Mouse (Mus musculus) stomach, embryonic 14.5 days (tissue): ENCODE results near the gene Pmepa1. TPM values are rescaled to one million over a fixed set of nuclear protein-coding genes. Genes with fewer than 3 reads are reported as not detected.

Source experiments
- ATAC-seq: fragments of 200-750 bp; cut with Nextera tagmentation; 2 replicates; pipeline ENCODE4 v1.8.0; 2017; ENCODE audit warnings: low read depth, moderate TSS enrichment; ENCODE audit not compliant: insufficient number of reproducible peaks, insufficient read depth, low FRiP score
- H3K27ac ChIP-seq: fragments of 300-500 bp; sonication (generic); 2 replicates; pipeline ENCODE4 v1.5.1; 2014; ENCODE audit warnings: mild to moderate bottlenecking, low read length, moderate library complexity, mixed read lengths
- H3K27me3 ChIP-seq: fragments of 300-500 bp; sonication (generic); 2 replicates; pipeline ENCODE4 v1.6.1; 2014; ENCODE audit warnings: low read length, control low read depth, mixed read lengths; ENCODE audit not compliant: control insufficient read depth, insufficient read depth
- H3K36me3 ChIP-seq: fragments of 300-500 bp; sonication (generic); 2 replicates; pipeline ENCODE4 v1.6.1; 2014; ENCODE audit warnings: mild to moderate bottlenecking, control low read depth, low read length, moderate library complexity, mixed read lengths; ENCODE audit not compliant: control insufficient read depth, insufficient read depth
- H3K4me1 ChIP-seq: fragments of 300-500 bp; sonication (generic); 2 replicates; pipeline ENCODE4 v1.6.1; 2014; ENCODE audit warnings: low read length, control low read depth, mixed read lengths; ENCODE audit not compliant: control insufficient read depth, insufficient read depth
- H3K4me2 ChIP-seq: fragments of 300-500 bp; sonication (generic); replicated peaks from 2 replicates; pipeline ENCODE4 v1.6.1; 2014; ENCODE audit warnings: low read depth, low read length, control low read depth
- H3K4me3 ChIP-seq: fragments of 300-500 bp; sonication (generic); 2 replicates; pipeline ENCODE4 v1.5.1; 2014; ENCODE audit warnings: low read depth, low read length, control low read depth
- H3K9ac ChIP-seq: fragments of 300-500 bp; sonication (generic); replicated peaks from 2 replicates; pipeline ENCODE4 v1.6.1; 2014; ENCODE audit warnings: low read depth, mild to moderate bottlenecking, control low read depth, low read length, moderate library complexity, mixed read lengths
- H3K9me3 ChIP-seq: fragments of 300-500 bp; sonication (generic); 2 replicates; pipeline ENCODE4 v1.6.1; 2016; ENCODE audit warnings: low read depth, low read length, control low read depth; ENCODE audit not compliant: control insufficient read depth
- WGBS: fragments of 180-500 bp; shearing (Covaris S2); extraction: QIAGEN DNeasy Blood & Tissue Kit; methylation state at CpG from one replicate; pipeline ENCODE4 v1.1.7; 2014; 5-methylcytosine and 5-hydroxymethylcytosine counted together
- polyA plus RNA-seq: library from polyadenylated mRNA; unstranded; fragments of >200 nt; fragmentation: Nextera tagmentation; extraction: Ambion mirVana; gene quantifications from 2 replicates; pipeline ENCODE4 v1.2.1, GENCODE M21; 2014

The Pmepa1 gene
- polyA plus RNA-seq, 1 experiment from 2014 or later: 13.3 TPM

GRCm38 (mm10) chr2:173305011-173305410 lies 28.7 kb upstream of the Pmepa1 start:
- Histone ChIP-seq H3K36me3 (no peaks in the 10 kb centered on the region), H3K4me1 (peaks cover 10% of the 10 kb centered on the region), H3K4me2 (no peak overlapping the region), H3K27ac (no peak overlapping the region), H3K27me3 (no peaks in the 10 kb centered on the region), H3K9ac (no peak overlapping the region), H3K9me3 (no peaks in the 10 kb centered on the region), H3K4me3 (no peak overlapping the region)
- 21% methylated on average over 12 of the region's 12 CpGs for WGBS
- no peak for ATAC-seq

GRCm38 (mm10) chr2:173300663-173301630 lies 24.6 kb upstream of the Pmepa1 start:
- H3K4me2 ChIP-seq: no peak overlapping the region
- no peak overlapping the region for H3K4me3 ChIP-seq
- H3K9ac ChIP-seq: no peak overlapping the region
- H3K4me1 ChIP-seq: no peaks in the 10 kb centered on the region
- whole genome bisulfite sequencing: 74% methylated on average over 28 of the region's 28 CpGs
- ATAC-seq: no peak
- H3K27ac ChIP-seq: no peak overlapping the region
- H3K36me3 ChIP-seq: no peaks in the 10 kb centered on the region
- no peaks in the 10 kb centered on the region for H3K9me3 ChIP-seq
- H3K27me3 ChIP-seq: no peaks in the 10 kb centered on the region

GRCm38 (mm10) chr2:173296408-173296807 lies 20.1 kb upstream of the Pmepa1 start:
- 83% methylated on average over 9 of the region's 9 CpGs for WGBS
- no peak overlapping the region for H3K9ac ChIP-seq
- no peaks in the 10 kb centered on the region for H3K36me3 ChIP-seq
- no peak overlapping the region for H3K4me3 ChIP-seq
- no peak for ATAC-seq
- no peaks in the 10 kb centered on the region for H3K27me3 ChIP-seq
- H3K4me1 ChIP-seq: no peaks in the 10 kb centered on the region
- no peak overlapping the region for H3K4me2 ChIP-seq
- H3K9me3 ChIP-seq: no peaks in the 10 kb centered on the region
- H3K27ac ChIP-seq: no peak overlapping the region

GRCm38 (mm10) chr2:173293042-173293441 lies 16.7 kb upstream of the Pmepa1 start:
- 65% methylated on average over 6 of the region's 6 CpGs for WGBS
- no peak overlapping the region for H3K4me2 ChIP-seq

GRCm38 (mm10) chr2:173292551-173292950 lies 16.2 kb upstream of the Pmepa1 start:
- no peak overlapping the region for H3K9ac ChIP-seq
- H3K4me1 ChIP-seq: no peaks in the 10 kb centered on the region
- 85% methylated on average over 2 of the region's 2 CpGs for WGBS
- H3K4me3 ChIP-seq: no peak overlapping the region
- no peak for ATAC-seq
- H3K9me3 ChIP-seq: no peaks in the 10 kb centered on the region
- no peak overlapping the region for H3K27ac ChIP-seq
- H3K27me3 ChIP-seq: no peaks in the 10 kb centered on the region
- H3K4me2 ChIP-seq: no peak overlapping the region
- no peaks in the 10 kb centered on the region for H3K36me3 ChIP-seq

More at GRCm38 (mm10) chr2:173293042-173293441, 16.7 kb upstream of the Pmepa1 start:
- no peak for ATAC-seq
- Histone ChIP-seq H3K4me1 (no peaks in the 10 kb centered on the region), H3K9ac (no peak overlapping the region), H3K4me3 (no peak overlapping the region), H3K27me3 (no peaks in the 10 kb centered on the region), H3K9me3 (no peaks in the 10 kb centered on the region), H3K36me3 (no peaks in the 10 kb centered on the region), H3K27ac (no peak overlapping the region)

GRCm38 (mm10) chr2:173290981-173291380 lies 14.6 kb upstream of the Pmepa1 start:
- Histone ChIP-seq H3K9ac (no peak overlapping the region), H3K27ac (no peak overlapping the region), H3K4me1 (no peaks in the 10 kb centered on the region), H3K9me3 (no peaks in the 10 kb centered on the region), H3K4me2 (no peak overlapping the region), H3K27me3 (no peaks in the 10 kb centered on the region), H3K36me3 (no peaks in the 10 kb centered on the region), H3K4me3 (no peak overlapping the region)
- WGBS: 95% methylated on average over 11 of the region's 11 CpGs
- ATAC-seq: no peak

- ATAC-seq: no peak
- Histone ChIP-seq H3K9me3 (no peaks in the 10 kb centered on the region), H3K27ac (no peak overlapping the region), H3K4me3 (no peak overlapping the region), H3K36me3 (no peaks in the 10 kb centered on the region), H3K9ac (no peak overlapping the region), H3K4me1 (no peaks in the 10 kb centered on the region), H3K4me2 (no peak overlapping the region), H3K27me3 (no peaks in the 10 kb centered on the region)
- 57% methylated on average over 3 of the region's 3 CpGs for WGBS
These were observed 13.6 kb upstream of the Pmepa1 start for GRCm38 (mm10) chr2:173289928-173290327.

- Histone ChIP-seq H3K9ac (no peak overlapping the region), H3K4me3 (no peak overlapping the region), H3K36me3 (no peaks in the 10 kb centered on the region), H3K4me2 (no peak overlapping the region), H3K9me3 (no peaks in the 10 kb centered on the region), H3K27me3 (no peaks in the 10 kb centered on the region), H3K4me1 (peaks cover 8% of the 10 kb centered on the region; the same call in 1 of the 2 replicates), H3K27ac (no peak overlapping the region)
- 89% methylated on average over 12 of the region's 12 CpGs for WGBS
- ATAC-seq: no peak
These were observed 9.6 kb upstream of the Pmepa1 start for GRCm38 (mm10) chr2:173285816-173286538.
